Mouse (Mus musculus): Measurements from ENCODE around the gene Cttnbp2nl.
A peak's percentile ranks its signal among the peaks of the same experiment; 100 is the strongest.

Gene Cttnbp2nl

GRCm38 (mm10) chr3:105012696-105013313, 40.1 kb downstream of the Cttnbp2nl start:
- DNase-seq = no peak

GRCm38 (mm10) chr3:105011883-105012282, 41.1 kb downstream of the Cttnbp2nl start:
- DNase-seq = no peak

GRCm38 (mm10) chr3:105010681-105011339, 42.1 kb downstream of the Cttnbp2nl start:
- no peak for DNase-seq

GRCm38 (mm10) chr3:105008070-105008469, 44.9 kb downstream of the Cttnbp2nl start:
- no peak for DNase-seq

- DNase-seq = no peak
Measured at GRCm38 (mm10) chr3:105006101-105006500, 46.8 kb downstream of the Cttnbp2nl start.

- DNase-seq = no peak
Measured at GRCm38 (mm10) chr3:105005561-105006065, 47.3 kb downstream of the Cttnbp2nl start.

GRCm38 (mm10) chr3:105005011-105005410, 47.9 kb downstream of the Cttnbp2nl start:
- DNase-seq = no peak

- DNase-seq = no peak
Measured at GRCm38 (mm10) chr3:105003960-105004463, 48.9 kb downstream of the Cttnbp2nl start.

- no peak for DNase-seq
Measured at GRCm38 (mm10) chr3:105001374-105001773, 51.6 kb downstream of the Cttnbp2nl start.

- DNase-seq = no peak
Measured at GRCm38 (mm10) chr3:105000561-105000960, 52.4 kb downstream of the Cttnbp2nl start.

GRCm38 (mm10) chr3:104997563-104997962, 55.4 kb downstream of the Cttnbp2nl start:
- DNase-seq = no peak

- no peak for DNase-seq
Measured at GRCm38 (mm10) chr3:104995707-104996106, 57.2 kb downstream of the Cttnbp2nl start.

GRCm38 (mm10) chr3:104994415-104994841, 58.5 kb downstream of the Cttnbp2nl start:
- no peak for DNase-seq

- DNase-seq = no peak
Measured at GRCm38 (mm10) chr3:104993800-104994199, 59.1 kb downstream of the Cttnbp2nl start.

- DNase-seq = peak; percentile 84
Measured at GRCm38 (mm10) chr3:104992709-104993388, 60.1 kb downstream of the Cttnbp2nl start.

- no peak for DNase-seq
Measured at GRCm38 (mm10) chr3:104991703-104992102, 61.2 kb downstream of the Cttnbp2nl start.

- no peak for DNase-seq
Measured at GRCm38 (mm10) chr3:104987884-104988283, 65.1 kb downstream of the Cttnbp2nl start.

- DNase-seq = no peak
Measured at GRCm38 (mm10) chr3:104979735-104980134, 73.2 kb downstream of the Cttnbp2nl start.

GRCm38 (mm10) chr3:104967548-104968300, 85.2 kb downstream of the Cttnbp2nl start:
- DNase-seq = peak; percentile 42

- DNase-seq = no peak
Measured at GRCm38 (mm10) chr3:104965991-104966554, 86.9 kb downstream of the Cttnbp2nl start.

GRCm38 (mm10) chr3:104965070-104965855, 87.7 kb downstream of the Cttnbp2nl start:
- DNase-seq = no peak

Measured in cerebellum, adult 11 months (tissue).